Mouse (Mus musculus) adrenal gland, adult (tissue): ENCODE measurements at regions not wholly inside any gene's neighbourhood (a gene's known extent, or its start where the extent isn't known, plus 50 kb on each side); places are given as distances from the start of the nearest gene placed in this dataset.

Source experiments
- DNase-seq, 2 experiments: peaks; one replicate each; pipeline ENCODE4 v3.0.0; 2022 to 2023; ENCODE audit warnings: low spot score in 1 of 2; ENCODE audit not compliant: inconsistent age in 2 of 2

DNA sequence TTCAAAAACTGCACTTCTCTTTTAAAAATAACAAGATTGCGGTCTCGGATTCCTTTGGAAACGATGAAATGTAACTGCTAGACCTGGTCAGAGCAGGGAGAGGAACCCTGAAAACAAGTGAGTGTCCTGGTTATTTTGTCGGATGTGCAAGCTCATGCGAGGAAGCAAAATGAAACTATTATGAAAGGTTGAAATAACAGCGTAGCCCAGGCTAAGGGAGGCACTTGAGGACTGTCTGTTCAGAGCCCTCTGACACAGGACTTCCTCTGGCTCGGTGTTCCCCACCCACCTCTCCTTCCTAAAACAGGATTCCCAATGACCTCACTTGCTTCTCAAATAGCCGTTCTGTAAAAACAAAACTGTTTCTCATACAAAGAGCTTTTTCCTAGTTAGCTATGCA is 51.3 kb upstream of the S1pr1 start:
- DNase-seq: peak; percentile 55 to 69

DNA sequence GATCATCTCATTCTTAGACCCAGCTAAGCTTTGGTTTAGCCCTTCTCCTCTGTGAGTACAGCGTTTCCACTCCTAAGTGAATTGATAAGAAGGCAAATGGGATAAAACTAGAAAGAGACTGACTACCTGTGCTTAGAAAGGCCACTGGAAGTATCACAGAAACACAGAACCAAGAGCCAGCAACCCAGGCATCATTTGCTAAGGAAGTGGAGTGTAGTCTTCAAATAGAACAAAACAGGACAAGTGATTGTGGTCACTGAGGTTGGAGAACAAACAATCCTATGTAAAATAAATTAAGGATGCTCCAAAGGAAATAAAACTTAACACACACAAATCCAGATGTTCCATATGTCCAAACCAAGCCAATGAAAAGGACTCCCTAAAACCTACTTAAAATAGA is 53.4 kb upstream of the S1pr1 start:
- DNase-seq: no peak

DNA sequence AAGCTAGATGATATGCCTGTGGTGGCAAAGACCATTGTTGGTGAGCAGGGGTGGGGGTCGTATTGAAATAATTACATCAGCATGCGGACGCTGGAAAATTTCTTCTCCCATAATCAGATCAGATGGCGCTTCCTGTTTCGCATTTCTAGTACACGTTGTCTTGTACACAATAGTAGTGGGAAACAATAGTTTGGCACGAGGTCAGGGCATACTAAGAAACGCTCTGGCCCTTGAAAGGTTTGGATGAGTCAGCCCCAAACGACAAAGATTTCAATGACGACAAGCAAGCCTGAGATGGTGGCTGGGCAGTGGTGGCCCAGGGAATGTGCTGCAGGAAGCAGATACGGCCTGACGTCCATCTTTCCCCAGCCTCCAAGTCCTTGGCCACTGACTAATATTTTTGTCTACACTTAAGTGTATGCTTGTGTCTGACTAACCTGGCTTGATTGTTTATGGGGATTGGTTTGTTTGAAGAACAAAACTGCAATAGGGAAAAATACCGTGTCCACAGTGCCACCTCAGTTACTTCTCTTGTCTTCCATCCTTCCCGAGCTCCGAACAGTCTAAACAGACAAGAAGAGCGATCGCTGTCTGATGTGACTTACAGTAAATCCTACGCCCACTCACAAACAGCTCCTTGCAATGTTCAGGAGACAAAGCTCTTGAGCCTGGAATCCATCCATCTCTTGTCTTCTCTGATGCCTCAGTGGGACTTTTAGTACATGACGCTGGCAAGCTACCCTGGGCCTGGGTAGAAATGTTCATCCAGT is 54.1 kb upstream of the S1pr1 start:
- peak; percentile 37 to 79 for DNase-seq

DNA sequence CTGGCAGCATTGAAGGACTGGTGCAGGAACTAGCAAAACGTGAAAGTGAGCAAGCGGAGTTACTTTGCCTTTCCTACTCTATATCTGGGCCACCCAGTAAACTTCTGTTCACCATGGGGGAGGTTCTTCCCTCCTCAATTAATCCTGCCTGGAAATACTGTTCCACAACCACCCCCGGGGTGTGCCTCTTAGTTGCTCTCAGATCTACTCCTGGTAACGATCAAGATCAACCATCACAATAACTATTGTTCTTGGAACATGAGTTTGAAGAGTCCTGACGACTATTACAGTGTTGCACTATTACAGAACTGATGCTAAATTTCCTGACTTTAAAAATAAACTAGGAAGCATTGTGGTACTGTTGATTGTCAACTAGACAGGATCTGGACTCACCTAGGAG is 57.8 kb upstream of the S1pr1 start:
- no peak for DNase-seq

DNA sequence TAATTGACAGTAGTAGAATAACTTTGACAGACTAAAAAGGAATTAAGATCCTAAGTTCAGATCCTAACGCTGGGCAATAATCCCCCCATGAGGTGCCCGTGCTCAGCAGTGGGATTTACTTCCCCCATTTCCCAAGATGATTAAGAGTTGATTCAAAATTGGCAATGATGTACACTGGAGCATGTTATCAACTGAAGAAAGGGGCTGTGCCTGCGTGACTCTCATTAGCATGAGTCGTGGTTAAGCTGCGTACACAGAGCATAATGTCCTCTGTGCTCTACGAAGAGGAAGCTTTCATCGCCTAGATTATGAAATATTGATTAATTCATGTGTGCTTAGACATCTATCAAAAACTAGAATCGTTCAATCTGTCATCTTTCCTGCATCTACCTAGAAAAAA is 59.4 kb upstream of the S1pr1 start:
- DNase-seq: no peak

DNA sequence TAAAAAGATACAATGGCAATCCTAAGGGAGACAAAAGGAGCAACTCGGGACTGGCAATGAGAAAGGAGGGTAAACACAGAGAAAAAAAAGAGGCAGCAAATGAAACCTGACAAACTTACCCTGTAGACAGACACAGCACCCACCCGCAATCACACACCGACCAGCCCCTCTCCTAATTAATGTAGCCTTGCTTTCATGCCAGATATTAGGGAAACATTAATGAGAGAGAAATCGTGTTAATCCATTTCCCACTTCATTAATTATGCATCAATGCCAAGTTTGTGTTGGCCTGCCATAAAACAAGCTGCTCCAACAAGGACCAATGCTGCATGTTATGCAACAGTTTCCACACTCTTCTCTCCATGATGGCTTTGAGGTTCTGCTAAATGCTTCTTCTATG is 59.9 kb upstream of the S1pr1 start:
- DNase-seq: no peak

DNA sequence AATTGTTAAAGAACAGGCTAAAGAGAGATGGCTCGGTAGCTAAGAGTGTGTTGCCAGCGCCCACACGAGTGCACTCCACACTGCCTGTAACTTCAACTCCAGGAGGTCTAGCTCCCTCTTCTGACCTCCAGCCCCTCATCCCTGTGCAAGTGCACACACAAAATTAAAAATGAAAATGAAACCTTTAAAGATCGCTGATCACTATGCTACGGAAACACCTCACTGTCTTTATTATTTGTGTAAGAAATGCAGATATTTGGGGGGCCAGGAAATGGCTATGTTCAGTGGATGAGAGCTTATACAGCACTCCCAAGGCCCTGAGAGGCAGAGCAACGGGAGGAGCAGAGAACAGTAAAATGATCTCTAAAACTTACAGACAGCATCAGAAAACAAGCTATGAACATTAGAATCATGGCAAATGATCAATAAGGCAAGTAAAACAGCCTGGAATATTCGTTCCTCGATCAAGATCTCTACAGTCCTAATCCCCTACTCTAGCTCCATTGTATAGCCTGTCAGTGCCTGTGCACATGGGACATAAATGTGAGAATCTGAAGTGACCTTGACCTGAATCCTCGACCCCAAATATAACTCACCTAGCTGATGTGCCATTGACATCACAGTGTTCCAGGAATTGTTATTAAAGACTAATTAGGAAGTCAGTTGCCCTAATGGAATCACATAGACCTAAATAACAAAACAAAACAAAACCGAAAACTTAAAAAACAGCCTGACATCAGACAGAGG is 64.4 kb upstream of the S1pr1 start:
- DNase-seq: no peak

DNA sequence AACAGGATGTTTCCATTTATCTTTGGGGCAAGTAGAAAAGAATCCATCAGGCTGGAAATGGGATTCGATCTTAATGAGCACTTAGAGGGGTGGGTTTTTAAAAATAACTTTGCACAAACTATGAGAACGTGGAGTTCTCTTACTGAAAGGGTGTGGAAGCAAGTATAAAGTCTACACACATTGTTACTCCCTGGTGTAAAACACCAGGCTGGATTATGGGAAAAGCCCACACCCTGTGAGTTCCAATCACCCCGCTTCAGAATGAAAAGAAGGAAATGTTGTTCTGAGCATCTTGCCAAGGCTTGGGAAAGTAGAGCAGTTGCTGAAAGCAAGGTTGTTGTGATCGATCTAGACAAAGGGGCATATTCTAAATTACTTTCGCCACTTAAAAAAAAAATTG is 65.0 kb upstream of the S1pr1 start:
- DNase-seq: no peak

DNA sequence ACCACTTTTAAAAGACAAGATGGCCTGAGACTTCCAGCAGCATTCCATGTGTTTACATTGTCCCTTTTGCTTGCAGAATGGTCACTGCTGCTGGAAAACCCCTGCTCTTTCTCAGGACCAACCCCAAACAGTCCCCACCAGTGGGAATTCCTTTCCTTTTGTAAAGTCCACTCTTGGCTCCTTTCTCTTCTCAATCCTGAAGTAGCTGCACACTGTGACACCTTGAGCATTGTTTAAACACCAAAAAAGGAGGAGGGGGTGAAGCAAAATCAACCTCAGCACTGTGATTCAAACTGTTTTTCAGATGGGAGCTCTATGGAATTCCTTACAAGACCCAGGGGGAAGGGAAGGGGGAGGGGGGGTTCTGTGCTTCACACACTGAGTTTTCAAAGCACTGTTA is 67.9 kb upstream of the S1pr1 start:
- DNase-seq: no peak

DNA sequence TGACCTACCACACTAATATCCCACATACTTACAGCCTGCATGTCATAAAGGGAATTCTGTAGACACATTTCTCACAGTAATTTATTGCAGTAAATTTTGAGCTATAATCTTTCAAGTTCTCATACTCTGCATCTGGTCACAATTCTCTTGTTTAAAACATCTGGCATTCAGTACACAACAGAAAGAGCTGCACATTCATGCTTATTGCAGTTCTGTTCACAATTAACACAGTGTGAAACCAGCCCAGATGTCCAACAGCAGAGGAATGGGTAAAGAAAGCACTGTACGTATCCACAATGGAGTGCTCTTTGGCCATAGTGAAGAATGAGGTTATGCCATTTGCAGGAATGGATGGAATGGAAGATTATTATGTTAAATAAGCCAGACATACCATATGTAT is 72.5 kb upstream of the S1pr1 start:
- DNase-seq: no peak

DNA sequence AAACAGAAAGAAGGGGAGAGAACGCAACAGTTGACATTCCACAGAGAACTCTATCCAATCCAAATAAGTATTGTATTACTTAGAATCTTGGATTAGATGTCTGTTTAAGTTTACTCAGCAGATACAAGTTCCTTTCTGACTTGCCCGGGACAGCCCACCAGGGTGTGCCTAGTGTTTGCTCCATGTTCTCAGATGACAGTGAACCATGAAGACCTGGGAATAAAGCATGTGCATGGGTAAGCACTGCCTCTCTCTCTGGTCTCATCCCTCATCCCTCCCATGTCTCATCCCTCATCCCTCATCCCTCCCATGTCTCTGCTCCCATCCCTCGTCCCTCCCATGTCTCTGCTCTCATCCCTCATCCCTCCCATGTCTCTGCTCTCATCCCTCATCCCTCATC is 73.7 kb upstream of the S1pr1 start:
- DNase-seq: no peak

DNA sequence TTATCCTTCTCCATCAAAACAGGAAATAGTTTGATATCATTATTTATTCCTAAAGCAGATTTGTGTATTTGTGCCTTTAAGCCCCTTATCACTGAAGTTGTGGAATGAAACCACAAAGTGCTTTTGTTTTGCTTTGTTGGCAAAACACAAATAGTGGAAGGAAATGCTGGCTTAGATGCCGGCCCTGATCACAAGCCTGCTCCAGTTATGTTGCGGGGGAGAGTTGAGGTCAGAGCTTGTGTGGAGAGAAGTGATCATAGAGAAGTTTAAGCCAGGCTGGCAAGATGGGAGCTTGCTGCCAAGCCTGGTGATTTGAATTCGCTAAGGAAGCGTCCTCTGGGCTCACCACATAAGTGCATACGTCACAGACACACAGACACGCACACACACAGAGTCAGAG is 74.2 kb upstream of the S1pr1 start:
- no peak for DNase-seq

DNA sequence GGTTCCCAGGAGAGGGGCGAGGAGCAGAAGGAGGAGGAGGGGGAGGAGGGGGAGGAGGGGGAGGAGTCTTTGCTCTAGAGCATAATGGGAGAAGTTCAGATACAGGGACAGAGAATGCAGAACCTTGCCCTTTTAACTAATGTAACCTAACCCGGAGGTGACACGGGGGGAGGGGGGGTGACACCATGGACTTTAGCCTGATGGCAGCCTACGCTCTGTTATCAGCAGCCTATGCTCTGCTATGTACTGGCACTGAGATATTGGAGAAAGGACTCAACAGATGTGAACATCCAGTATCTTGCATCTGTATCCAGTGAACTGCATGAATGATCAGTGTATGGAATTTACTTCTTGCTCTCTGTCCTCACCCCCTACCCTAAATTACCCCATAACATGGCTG is 77.7 kb upstream of the S1pr1 start:
- DNase-seq: no peak

DNA sequence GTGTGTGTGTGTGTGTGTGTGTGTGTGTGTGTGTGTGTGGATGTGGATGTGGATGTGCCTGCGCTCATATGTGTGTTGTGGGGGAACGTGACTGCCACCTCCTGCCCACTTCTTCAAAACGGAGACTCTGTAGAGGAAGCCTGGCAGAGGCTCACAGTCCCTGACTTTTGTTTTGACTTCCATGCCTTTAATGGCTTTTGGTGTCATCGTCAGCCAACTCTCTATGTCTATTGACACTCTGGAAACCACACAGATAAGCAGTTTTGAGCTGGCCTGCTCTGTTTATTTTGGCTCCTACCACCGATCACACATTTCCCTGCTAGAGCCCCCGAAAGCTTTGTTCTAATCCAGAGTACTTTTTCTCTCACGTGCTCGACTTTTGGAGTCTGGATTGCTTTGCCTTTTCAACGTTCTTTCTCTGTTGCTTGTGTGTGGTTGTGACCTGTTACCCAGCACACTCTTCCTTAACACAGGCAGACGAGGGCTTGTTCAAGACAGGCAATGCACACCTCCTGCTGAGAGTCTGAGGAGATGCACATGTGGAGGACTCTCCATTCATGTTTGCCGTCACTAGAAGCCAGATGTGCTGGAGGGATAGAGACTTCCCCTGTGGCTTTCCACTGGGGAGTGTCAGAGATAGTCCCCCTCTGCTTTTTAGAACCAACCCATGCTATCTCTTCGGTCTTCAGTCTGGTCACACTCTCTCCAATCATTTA is 78.6 kb upstream of the S1pr1 start:
- DNase-seq: peak; percentile 31 to 69

DNA sequence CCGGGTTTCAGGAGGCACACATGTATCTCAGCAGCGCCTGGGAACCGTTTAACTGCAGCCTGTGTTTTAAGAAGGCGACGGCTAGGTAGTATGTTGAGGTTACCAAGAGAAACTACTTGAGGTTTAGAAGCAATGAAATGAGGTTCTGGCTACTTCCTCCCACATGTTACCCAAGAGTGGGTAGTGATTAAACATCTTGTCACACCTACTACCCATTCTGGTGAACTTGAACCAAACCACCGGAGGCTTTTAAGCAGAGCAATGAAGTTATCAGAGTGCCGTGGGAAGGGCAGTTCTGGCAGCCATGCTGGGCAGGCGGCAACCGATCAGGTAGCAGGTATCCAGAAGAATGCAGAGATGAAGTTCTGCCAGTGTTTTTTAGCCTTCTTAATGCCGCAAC is 84.5 kb upstream of the S1pr1 start:
- no peak for DNase-seq

DNA sequence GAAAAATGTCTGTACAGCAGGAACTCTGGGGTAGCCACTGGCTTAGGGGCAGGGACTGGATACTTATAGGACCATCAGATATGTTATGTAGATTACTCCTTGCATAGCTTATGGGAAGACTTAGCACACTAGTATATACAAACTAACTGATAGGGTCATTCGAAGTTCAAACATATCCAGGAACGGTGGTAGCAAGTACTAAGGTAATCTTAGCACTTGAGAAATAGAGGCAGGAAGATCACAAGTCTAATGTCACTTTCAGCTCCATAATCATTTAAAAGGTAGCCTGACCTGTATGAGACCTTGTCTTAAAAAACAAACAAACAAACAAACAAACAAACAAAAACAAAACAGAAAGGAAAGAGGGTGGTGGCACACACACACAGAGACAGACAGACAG is 85.1 kb upstream of the S1pr1 start:
- DNase-seq: no peak

DNA sequence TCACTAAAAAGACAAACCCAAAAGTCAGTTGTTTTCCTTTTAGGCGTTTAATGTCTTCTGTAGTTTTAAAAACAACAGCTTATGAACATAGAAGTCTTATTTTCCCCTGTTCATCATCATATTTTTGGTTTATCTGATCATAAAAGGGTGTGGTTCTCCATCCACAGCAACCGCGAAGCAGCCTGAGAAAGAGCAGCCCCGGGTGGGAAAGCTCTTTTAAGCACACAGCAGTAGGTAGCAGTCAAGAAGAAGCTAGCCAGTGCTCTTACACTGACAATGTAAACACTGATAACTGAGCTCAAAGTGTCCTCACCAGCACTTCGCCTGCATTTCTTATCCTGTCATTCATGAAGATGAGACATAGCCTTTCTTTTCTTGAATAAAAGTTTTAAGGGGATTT is 86.0 kb upstream of the S1pr1 start:
- no peak for DNase-seq

DNA sequence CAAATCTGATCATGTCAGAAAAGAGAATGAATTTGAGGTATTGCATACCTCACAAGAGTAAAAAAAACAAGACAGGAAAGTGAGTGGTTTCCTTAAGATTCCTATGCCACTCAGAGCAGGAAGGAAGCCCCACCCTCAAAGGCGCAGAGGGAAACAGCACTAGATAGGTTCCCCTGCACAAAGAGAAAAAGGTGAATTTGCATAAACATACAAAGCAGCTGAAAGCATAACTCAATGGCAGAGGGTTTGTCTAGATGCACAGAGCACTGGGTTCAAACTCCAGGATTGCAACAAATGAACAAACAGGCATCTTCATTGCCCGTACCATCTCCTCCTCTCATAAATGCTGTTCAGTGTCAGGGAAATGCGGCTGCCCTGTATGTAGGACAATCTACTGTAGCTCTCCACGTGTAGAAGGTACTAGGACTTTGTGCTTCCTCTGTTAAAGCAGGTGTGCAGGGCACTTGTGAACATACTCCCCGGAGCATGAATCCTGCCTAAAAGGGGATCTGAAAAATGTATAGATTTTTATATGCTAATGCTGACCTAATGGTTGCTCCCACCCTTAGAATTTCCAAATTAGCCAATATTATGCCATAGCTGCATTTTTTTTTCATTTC is 85.9 kb upstream of the Dph5 start:
- DNase-seq: no peak

DNA sequence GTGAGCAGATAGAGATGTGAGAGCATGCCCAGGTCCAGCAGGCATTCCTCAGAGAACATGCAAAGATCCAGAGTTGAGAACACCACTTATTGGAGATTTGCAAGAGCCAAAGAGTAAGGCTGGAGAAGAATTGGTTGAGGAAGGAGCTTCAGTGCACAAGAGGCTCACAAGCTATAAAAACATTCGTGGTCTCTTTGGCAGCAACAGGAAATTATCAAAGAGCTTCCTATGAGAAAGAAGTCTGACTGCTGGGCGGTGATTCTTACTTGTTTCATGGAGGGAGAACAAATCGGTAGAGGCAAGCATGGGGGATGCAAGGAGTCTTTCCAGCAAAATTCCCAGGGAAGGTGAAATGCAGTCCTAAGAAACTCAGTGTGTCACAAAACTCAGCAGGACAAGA is 83.0 kb upstream of the Dph5 start:
- no peak for DNase-seq

DNA sequence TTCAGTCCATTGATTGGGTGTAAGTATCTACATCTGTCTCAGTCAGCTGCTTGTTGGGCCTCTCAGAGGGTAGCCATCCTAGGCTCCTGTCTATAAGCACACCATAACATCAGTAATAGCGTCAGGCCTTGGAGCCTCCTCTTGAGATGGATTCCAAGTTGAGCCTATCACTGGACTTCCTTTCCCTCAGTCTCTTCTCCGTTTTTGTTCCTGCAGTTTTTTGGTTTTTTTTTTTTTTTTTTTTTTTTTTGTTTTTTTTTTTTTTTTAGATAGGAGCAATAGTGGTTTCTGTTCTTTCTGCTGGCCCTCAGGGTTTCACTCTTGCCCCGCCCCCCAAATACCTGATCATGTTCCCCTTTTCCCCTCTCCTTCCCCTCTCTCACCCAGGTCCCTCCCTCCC is 80.6 kb upstream of the Dph5 start:
- DNase-seq: no peak

DNA sequence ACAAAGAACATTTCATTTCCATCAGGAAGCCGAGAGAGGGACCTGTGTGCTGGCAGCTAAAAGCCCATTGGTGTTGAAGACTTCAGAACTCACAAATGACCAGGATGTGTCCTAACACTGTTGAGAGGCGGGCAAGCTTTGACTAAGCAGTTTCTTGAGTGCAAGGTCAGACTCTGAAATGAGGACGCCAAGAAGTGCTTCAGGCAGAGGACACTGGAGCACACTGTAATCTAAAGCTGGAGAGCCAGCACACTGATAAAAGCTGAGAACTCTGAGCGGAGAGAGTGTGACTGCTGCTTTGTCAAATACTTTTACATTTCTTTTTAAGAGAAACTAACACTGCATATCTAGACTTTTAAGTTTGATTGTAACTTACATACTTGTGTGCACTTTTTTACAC is 72.5 kb upstream of the Dph5 start:
- DNase-seq: peak; percentile 30 to 67
